Comparison of ENCODE assay signal across 27 mouse cellular contexts in the genomic region with DNA sequence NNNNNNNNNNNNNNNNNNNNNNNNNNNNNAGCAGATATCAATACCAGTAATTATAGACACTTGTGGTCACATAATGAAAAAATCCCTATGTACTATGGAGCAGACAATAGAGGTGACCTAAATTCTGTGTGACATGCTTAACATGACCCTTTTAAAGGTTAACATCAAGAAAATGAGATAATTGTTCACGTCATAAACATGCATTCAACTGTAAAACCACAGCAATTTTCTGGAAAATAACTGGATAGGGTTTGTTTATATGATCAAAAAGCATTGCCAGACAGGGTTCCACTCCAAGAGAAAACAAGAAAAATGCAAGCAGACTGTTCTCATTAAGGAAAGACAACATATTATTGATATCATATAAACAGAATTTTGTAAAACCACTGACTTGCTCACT.
"Had no signal": no experiment of that assay in that cellular context is flagged by ENCODE, and none has a peak within 500 bp of the region (broad histone marks: within the 10 kb centered on the region; RNA-seq: fewer than 3 reads in every experiment).

No protein-coding gene starts in this region.

- H3K36me3 ChIP-seq: heart, embryonic 13.5 days; heart, embryonic 15.5 days; hindbrain, embryonic 10.5 days; hindbrain, embryonic 12.5 days; intestine, embryonic 15.5 days; limb, embryonic 13.5 days; limb, embryonic 15.5 days; liver, embryonic 12.5 days had no signal

- H3K4me1 ChIP-seq: hindbrain, embryonic 10.5 days; hindbrain, embryonic 12.5 days; intestine, embryonic 15.5 days; limb, embryonic 13.5 days; limb, embryonic 15.5 days had no signal

- DNase-seq: gastrocnemius, adult 2 months; gastrocnemius, postnatal 10 days; gastrocnemius, postnatal 25 days; heart, adult 2 months; heart, postnatal 14 days; heart, postnatal 4 days; kidney, adult 18-20 months; kidney, adult 8-10 months; kidney, postnatal 10 days; kidney, postnatal 36 days; layer of hippocampus, adult 9-11 months; layer of hippocampus, postnatal 36 days; left cerebral cortex, postnatal 4 days had no signal

- H3K27ac ChIP-seq: gastrocnemius, adult 2 months; heart, adult 2 months; heart, embryonic 13.5 days; heart, embryonic 15.5 days; hindbrain, embryonic 10.5 days; hindbrain, embryonic 12.5 days; hindbrain, embryonic 14.5 days; intestine, embryonic 15.5 days; limb, embryonic 13.5 days; limb, embryonic 15.5 days; liver, embryonic 12.5 days; liver, embryonic 14.5 days had no signal

- H3K4me3 ChIP-seq: gastrocnemius, adult 2 months; heart, adult 2 months; heart, embryonic 13.5 days; heart, embryonic 15.5 days; hindbrain, embryonic 10.5 days; hindbrain, embryonic 12.5 days; intestine, embryonic 15.5 days; limb, embryonic 13.5 days; limb, embryonic 15.5 days; liver, embryonic 12.5 days had no signal

- H3K27me3 ChIP-seq: heart, embryonic 13.5 days; heart, embryonic 15.5 days; hindbrain, embryonic 12.5 days; intestine, embryonic 15.5 days; limb, embryonic 13.5 days; limb, embryonic 15.5 days; liver, embryonic 12.5 days had no signal

- H3K4me2 ChIP-seq: heart, embryonic 11.5 days; heart, embryonic 13.5 days; heart, embryonic 15.5 days; hindbrain, embryonic 12.5 days; hindbrain, embryonic 14.5 days; intestine, embryonic 15.5 days; limb, embryonic 13.5 days; limb, embryonic 15.5 days; liver, embryonic 12.5 days had no signal

- ATAC-seq: hindbrain, embryonic 16.5 days; inflammation-experienced regulatory T-cells, adult 6 months; intestine, embryonic 15.5 days; intestine, postnatal 0 days; liver, embryonic 12.5 days had no signal

- H3K9ac ChIP-seq: heart, embryonic 13.5 days; heart, embryonic 15.5 days; hindbrain, embryonic 12.5 days; hindbrain, embryonic 14.5 days; intestine, embryonic 15.5 days; limb, embryonic 13.5 days; limb, embryonic 15.5 days; liver, embryonic 12.5 days; liver, embryonic 14.5 days had no signal

- H3K9me3 ChIP-seq: heart, embryonic 15.5 days; hindbrain, embryonic 10.5 days; hindbrain, embryonic 12.5 days; intestine, embryonic 15.5 days; limb, embryonic 13.5 days; limb, embryonic 15.5 days; liver, embryonic 12.5 days had no signal
